Mouse (Mus musculus) CH12.LX (cell line): ENCODE measurements around the gene Lhfp.

Experiments used
- CHD2 ChIP-seq: IDR thresholded peaks from 2 replicates; pipeline ENCODE4 v1.6.1; 2011; ENCODE audit warnings: low read length, improper control_type of control experiment
- CTCF ChIP-seq, 2 experiments: IDR thresholded peaks in 1 of 2; conservative IDR thresholded peaks in 1 of 2; 2 replicates each; pipeline ENCODE4 v1.5.1; 2011 to 2012; ENCODE audit warnings: low read depth in 2 of 2, low read length in 2 of 2, improper control_type of control experiment in 1 of 2, inconsistent platforms in 1 of 2, mild to moderate bottlenecking in 1 of 2, moderate library complexity in 1 of 2
- ELF1 ChIP-seq: IDR thresholded peaks from 2 replicates; pipeline ENCODE4 v1.6.1; 2014; ENCODE audit warnings: low read depth, mild to moderate bottlenecking, inconsistent platforms, low read length, improper control_type of control experiment
- EP300 ChIP-seq: IDR thresholded peaks from 2 replicates; pipeline ENCODE4 v1.6.1; 2011; ENCODE audit warnings: low read length, improper control_type of control experiment
- GABPA ChIP-seq: IDR thresholded peaks from 2 replicates; pipeline ENCODE4 v1.6.1; 2012; ENCODE audit warnings: low read depth, low read length, improper control_type of control experiment, inconsistent platforms; ENCODE audit not compliant: insufficient replicate concordance
- KAT2A ChIP-seq: IDR thresholded peaks from 2 replicates; pipeline ENCODE4 v1.6.1; 2012; ENCODE audit warnings: low read length, improper control_type of control experiment, inconsistent platforms; ENCODE audit not compliant: insufficient replicate concordance
- MAZ ChIP-seq: IDR thresholded peaks from 2 replicates; pipeline ENCODE4 v1.6.1; 2012; ENCODE audit warnings: low read depth, mild to moderate bottlenecking, inconsistent platforms, low read length, improper control_type of control experiment, moderate library complexity
- POLR2A ChIP-seq: IDR thresholded peaks from 2 replicates; pipeline ENCODE4 v1.6.1; 2011; ENCODE audit warnings: low read depth, mild to moderate bottlenecking, improper control_type of control experiment, low read length
- SIN3A ChIP-seq: IDR thresholded peaks from 2 replicates; pipeline ENCODE4 v1.6.1; 2012; ENCODE audit warnings: low read length, improper control_type of control experiment, inconsistent platforms
- SMC3 ChIP-seq: IDR thresholded peaks from 2 replicates; pipeline ENCODE4 v1.6.1; 2011; ENCODE audit warnings: low read depth, low read length, improper control_type of control experiment
- USF1 ChIP-seq: IDR thresholded peaks from 2 replicates; pipeline ENCODE4 v1.6.1; 2014; ENCODE audit warnings: low read depth, mild to moderate bottlenecking, inconsistent platforms, low read length, improper control_type of control experiment

DNA sequence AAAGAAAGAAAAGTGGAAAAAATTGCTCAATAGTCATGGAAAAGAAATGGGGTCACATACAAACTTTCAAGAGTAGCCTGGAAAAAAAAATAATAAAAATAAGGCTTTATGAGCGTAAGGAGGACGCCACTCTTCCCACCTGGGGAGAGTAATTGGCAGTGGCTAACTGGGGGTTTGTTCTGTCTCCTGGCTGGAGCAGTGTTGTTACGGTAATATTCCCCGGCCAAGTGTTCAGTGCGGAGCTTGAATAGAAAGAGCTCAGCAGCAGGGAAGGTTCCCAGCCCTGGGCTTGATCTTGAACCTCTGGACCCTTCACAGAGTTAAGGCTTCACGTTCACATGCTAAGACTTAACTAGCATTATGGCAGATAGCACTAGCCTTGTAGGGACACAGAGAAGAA lies 184.9 kb downstream of the Lhfp start:
- TF ChIP-seq CTCF (conservative IDR thresholded peaks at IDR 0.05 in 1 of 2, IDR thresholded peaks at IDR 0.05 in 1 of 2; ENCODE audit: low read depth in 2 of 2, low read length in 2 of 2) (no peak), ELF1 (no peak), POLR2A (no peak), EP300 (no peak), CHD2 (no peak), KAT2A (no peak), SMC3 (no peak), GABPA (no peak), USF1 (no peak), MAZ (no peak), SIN3A (no peak)
